Mouse (Mus musculus) gastrocnemius, postnatal 10 days (tissue): ENCODE data around the gene 1700102P08Rik. TPM values are rescaled to one million over a fixed set of nuclear protein-coding genes. Genes with fewer than 3 reads are reported as not detected.

Source experiments
- DNase-seq: peaks from one replicate; pipeline ENCODE4 v3.0.0; 2021; ENCODE audit warnings: mixed read lengths
- total RNA-seq, 2 experiments: library from RNA; stranded (reverse); gene quantifications; 2 replicates each; pipeline ENCODE4 v1.2.3; 2021

1700102P08Rik gene
- total RNA-seq, 2 experiments from 2014 or later = 0.59 to 0.72 TPM

DNA sequence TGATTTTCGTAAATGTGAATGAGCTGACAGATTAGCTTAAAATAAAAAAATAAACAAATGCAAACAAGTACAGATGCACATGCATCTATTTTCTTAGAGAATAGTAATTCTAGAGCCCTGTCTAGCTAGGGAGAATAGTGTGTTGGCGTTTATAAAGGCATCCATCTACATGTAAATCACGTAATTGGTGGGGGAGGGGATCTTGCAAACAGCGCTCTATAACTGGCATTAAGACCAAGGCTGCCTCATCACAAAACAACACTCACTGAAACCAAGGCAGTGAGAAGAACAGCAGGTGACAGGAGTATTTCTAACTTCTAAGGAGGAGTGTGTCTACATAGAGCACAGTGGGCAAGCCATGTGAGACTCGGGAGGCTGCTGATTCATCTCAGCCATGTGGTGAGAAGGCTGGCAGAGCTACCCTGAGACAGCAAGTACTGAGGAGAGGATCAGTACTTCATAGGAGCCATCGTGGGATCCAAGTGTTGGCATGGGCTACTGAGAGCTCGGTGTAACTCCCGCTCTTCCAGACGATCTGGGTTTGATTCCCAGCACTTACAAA lies 18.9 kb downstream of the 1700102P08Rik start:
- no peak for DNase-seq

DNA sequence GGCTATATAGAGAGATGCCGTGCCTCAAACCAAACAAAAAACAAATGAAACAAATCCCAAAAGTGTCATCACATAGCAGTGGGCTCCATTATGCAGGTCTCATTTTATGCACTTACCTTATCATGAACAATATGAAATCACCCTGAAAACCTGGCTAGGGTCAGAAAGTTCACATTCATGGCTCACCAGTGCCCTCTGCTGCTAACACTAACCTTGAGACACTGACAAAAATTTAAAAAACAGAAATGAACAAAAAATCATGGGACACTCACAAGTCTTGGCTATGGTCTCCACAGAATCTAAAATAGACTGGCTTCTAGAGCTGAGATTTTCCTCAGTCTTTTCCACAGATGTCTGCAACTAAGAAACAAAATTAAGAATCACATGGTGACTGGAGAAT lies 19.6 kb downstream of the 1700102P08Rik start:
- DNase-seq = peak; percentile 38

DNA sequence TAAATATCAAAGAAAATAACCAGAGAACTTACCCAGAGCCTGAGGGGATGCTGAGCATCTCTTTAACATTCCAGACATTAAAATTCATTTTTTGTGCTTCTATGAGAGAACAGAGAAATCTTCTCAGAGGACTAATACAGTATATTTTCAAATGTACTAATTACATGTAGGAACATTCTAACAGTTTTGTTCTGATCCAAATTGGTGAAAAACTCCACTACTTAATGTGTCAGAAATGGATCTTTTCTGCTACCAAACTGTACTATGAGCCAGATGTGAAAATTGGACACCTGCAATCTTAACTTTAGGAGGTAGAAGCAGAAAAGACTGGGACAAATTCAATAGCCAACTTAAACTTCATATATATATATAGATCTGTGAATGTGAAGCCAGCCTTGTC lies 35.8 kb downstream of the 1700102P08Rik start, which contains the start of gene Ccdc36:
Gene Ccdc36, minus strand, starts transcription at position 101 of the 400 bp plus-strand sequence.
- no peak for DNase-seq

DNA sequence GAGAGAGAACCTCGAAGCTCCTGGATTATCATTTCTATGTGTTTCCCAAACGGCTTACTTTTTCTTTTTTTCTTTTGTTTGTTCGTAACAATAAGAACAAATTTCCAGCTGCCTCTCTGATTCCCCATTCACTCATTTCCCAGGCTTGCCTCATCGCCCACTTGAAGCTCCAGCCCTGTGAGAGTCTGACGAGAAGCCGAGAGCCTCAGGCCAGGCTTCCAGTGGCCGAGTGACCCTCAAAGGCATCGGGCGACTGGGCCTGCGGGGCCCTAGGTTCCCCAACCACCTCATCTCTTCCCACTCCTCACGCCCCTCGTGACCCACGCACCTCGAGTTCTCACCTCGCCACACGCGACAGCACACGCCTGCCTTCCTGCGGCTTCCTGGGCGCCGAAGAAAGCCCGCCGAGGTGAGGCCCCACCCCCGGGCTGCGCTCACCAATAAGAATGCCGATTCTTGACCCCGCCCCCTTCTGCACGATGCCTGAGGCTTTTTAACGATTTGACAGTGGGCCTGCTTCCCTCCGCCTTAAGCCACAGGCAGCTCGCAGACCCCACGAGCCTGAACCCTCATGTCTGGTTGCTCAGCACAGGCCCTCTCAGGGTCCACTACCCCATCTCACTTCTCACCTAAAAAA lies 38.9 kb downstream of the 1700102P08Rik start:
- DNase-seq = peak; percentile 16

DNA sequence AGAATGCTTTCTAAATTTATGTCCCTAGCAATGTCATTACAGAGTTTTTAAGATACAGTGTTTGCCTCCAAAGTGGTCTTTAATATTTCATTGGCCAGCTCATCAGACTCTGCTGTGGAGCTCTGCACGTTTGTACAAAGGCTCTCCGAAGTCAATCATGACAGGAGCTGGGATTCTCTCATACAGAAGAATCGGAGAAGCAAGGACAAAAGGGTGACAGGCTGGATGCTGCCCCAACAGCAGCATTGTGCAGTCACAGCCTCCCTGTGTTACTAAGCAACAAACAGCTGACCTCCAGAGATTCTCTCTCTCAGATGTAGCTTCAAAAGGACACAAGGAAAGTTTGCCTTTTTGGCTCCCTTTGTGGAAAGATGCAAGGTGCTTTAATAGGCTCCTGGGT lies 43.6 kb downstream of the 1700102P08Rik start, which contains the start of gene BC048562:
Gene BC048562, plus strand, starts transcription at position 301 of the 400 bp plus-strand sequence.
- no peak for DNase-seq

DNA sequence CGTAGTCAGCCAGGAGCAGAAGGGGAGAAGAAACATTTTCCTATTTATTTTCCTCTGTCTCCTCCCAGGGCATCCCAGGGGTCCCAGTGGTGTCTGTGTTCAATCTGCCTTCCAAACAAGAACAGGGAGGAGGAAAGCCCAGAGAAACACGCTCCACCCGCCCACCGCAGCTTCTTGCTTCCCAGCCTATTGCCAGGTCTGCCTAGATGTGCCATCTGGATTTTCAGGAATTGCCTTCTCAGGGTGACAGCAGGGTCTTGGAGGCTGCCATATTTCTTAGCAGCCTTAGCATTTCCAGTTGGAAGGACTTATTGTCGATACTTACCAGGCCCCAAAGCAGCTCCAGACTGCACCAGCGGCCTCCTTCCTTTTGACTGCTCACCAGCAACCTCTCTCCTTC lies 46.6 kb downstream of the 1700102P08Rik start:
- no peak for DNase-seq

DNA sequence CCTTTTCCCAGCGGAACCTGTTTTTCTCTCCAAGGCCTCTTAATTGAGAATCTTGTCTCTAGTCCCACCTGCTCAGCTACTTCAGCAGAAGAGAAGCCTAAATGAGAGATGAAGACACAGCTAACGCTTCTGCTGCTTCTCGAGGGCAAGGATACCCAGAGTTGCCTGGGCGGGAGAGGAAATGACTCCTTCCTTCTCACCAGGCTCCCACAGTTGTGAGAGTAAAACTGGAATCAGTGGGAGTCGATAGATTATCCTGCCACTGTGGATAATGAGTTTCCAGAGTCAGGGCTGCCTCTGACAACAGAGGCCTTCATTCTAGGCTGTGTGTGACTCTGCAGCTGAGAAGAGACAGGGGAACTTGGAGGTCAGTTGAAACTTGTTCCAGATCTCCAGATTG lies 47.9 kb downstream of the 1700102P08Rik start:
- no peak for DNase-seq

DNA sequence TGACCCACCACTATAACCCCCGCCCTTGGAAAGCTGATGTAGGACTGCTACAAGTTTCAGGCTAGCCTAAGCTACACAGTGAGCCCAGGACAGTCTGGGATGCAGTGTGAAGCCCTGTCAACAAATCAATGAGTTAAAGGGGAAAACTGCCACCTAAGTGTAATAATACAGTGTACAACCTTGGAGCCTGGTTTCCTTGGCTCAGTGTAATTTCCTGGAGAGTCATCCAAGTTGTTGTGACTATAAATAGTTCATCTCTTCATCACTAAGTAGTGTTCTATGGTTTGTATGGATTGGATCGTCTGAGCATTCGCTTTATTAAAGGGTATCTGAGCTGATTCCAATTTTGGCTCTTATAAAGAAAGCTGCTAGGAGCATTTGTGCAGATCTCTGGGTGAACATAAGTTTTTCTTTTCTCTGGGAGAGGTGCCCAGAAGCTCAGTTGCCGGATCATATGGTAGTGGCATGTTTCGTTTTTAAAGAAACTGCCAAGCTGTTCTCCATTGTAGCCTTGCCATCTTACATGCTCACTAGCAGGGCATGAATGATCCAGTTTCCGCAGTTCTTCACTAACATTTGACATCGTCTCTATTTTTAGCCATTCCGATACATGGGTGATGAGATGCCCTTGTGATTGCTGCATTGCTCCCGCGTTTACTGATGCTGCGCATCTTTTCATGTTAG lies 48.8 kb downstream of the 1700102P08Rik start:
- no peak for DNase-seq

DNA sequence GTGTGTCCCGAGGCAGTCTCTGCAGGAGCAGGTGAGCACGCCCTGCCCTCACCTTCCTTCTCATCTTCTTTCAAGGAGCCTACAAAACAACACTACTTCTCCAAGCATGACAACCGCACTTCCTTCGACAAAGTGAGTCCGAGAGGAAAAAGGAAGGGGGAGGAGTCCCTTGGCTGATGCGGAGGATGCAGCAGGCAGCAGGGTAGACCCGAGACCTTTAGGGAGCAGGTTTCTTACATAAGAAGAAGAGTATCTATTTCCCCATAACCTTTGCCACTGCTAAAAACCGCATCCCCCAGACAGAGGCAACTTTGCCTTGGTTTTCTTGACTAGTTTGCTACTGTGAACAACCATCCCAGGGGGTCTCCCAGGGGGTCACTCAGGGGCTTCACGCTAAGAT lies 52.5 kb downstream of the 1700102P08Rik start:
- no peak for DNase-seq

DNA sequence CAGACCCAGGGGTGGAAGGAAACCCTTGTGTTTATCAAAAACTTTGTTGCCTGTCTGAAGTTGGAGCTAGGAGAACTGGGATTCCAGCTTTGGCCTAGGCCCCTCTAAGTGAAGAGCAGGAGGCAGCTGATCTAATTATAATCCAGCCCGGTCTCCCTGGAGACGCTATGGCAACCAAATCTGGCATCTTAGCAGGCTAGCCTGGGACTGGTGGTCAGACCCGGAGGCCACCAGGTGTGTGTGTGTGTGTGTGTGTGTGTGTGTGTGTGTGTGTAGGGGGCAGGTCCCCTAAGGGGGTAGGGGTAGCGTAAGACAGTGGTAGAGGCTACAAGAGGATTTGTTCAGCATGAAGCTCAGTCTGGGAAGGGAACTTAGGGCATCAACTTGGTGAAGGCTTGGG lies 57.3 kb downstream of the 1700102P08Rik start:
- DNase-seq = peak; percentile 49

DNA sequence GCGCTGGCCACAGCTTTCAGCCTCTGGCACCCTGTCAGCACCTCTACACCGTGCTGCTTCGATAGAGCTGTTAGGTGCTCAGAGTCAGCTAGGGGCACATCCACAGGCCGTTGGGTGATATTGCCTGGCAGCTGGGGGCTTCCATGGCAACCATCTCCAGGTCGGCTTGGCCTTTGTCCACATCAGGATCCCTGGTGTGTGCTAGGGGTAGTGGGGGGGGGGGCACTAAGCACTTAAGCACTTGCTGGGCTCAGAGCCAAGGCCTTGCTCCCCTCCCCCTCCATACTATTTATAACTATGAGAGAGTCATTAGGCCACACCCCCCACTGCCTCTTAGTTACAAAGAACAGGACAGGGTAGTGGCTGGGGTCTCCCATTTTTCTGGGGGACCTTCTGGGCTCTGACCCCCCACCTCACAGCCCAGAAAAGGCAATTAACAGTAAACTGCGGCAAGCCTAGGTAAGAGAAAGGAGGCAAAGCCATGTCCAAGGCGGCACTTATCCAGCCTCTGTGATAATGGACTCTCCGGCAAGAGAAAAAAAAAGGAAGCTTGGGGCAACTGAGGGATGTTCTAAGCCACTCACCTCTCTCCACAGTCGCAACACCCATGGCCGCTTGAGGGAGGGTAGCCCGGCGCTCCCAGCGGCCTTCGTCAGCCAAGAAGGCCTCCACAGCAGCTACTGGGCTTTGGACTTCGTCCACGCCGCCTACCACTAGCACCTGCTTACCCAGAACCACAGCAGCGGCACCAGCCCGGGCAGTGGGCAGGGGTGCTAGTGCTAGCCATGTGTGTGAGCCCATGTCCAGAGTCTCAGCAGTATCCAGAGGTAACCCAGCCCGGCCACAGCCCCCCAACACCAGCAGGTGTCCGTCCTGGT lies 57.9 kb downstream of the 1700102P08Rik start:
- peak; percentile 27 for DNase-seq

DNA sequence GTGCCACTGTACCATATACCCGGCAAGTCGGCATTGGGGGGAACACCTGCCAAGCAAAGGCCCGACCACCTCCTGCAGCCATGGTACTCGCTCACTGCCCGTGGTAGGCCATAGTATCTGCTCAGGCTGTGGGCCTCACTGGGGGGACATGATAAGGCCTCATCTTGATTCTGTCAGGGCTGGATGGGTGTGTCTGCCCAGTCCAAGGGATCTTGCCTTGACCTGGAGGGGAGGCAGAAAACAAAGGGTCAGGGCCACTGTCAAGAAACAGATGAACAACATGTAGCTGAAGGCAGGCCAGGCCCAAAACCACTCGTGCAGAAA lies 58.5 kb downstream of the 1700102P08Rik start:
- DNase-seq = no peak

DNA sequence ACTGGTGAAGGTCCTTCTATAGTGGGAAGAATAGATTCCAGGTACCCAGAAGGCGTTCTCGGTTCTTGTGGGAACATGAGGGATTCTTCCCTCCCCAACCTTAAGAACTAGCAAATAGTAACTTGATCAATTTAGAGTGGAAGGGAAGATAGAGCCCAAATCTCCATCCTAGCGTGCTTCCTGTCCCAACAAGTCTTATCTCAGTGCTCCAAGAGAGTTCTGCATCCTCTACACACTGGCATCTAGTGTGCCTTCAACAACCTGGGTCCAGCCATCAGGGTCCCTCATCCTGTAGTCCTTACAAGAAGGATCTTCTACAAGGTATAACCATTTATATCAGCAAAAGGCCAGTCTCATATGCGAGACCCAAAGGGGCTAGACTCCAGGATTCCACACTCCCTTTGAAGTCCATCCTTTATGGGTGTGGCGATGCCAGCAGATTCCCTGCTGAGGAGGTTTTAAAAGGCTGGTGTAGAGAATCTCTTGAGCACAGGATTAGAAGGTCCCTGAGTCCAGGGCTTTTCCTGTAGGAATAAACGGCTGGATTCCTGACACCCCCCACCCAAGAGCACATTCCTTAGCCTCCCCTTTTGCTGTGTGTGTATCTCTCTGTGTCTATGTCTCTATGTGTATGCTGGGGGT lies 59.0 kb downstream of the 1700102P08Rik start:
- no peak for DNase-seq

DNA sequence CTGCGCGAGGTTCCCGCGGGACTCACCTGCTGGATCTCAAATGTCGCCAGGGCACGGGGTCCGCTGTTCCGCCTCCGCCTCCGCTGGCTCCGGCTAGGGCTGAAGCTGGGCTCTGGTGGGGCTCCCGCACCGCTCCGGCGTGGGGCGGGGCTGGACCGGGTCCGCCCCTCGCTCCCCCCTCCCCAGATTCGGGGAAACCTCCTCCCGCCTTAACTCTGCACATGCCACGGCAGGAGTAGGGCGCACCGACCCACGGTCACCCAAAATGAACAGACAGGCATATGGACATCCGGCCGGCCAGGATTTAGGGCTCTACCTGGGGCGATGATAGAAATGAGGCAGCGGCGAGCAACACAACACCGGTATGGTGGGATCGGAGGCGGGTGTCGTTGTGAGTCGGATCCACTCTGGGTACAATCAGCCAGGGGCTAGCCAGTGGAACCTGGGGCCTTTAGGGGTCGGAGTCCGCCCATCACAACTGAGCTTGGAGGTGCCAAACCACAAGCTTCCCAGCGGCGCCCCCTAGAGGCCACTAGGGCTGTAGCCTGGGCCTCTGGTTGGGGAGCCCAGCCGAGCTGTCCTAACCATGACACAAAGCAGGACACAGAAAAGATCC lies 59.8 kb downstream of the 1700102P08Rik start:
- peak; percentile 94 for DNase-seq

DNA sequence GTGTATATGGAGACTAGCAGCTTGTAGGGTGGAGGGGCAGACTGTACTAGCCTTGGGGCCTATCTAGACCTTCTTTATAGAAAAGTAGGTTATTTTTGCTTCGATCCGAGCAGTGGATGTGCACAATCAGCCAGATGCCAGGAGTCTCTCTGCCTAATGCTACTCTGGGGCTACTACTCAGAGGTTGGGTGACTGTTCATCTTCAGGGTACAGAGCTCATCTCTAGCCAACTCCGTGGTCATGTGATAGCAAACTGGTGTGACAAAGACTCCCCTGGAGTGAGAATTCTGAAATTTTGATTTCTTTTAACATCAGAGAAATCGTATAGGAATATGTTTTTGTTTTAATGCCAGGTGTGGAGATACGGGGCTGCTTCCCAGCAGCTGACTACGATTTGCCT lies 60.3 kb downstream of the 1700102P08Rik start:
- DNase-seq = no peak

DNA sequence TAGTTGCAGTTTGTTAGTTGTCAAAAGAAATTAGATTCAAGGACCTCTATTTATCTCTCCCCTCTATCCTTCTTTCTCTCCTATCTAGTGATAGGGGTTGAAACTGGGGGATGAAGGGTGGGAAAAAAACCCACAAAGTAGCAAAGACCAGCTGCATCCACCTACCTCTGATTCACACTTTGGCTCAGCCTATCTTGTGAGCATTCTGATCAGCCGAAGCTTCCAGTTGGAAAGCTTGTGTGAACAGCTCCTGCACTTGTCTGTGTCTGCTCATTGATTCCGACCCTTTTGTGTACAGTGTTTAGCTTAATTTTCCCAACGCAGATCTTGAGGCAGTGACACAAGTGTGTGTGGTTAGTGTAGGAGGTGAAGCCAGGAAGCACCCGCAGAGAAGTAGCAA lies 60.9 kb downstream of the 1700102P08Rik start:
- DNase-seq = no peak

DNA sequence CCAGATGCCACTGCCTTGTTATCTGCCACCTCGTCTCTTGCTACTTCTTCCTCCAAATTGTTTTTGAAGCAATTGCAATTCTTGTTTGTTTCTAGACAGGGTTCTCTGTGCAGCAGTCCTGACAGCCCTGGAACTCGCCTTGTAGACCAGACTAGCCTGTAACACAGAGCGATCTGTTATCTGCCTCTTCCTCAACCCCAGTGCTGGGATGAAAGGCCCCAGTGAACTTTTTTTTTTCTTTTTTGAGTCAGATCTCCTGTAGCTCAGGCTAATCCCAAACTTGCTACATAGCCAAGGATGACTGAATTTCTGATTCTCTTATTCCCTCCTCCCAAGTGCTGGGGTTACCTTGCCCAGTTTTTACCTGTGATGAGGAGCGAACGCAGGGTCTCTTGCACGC lies 61.8 kb downstream of the 1700102P08Rik start:
- DNase-seq = no peak

DNA sequence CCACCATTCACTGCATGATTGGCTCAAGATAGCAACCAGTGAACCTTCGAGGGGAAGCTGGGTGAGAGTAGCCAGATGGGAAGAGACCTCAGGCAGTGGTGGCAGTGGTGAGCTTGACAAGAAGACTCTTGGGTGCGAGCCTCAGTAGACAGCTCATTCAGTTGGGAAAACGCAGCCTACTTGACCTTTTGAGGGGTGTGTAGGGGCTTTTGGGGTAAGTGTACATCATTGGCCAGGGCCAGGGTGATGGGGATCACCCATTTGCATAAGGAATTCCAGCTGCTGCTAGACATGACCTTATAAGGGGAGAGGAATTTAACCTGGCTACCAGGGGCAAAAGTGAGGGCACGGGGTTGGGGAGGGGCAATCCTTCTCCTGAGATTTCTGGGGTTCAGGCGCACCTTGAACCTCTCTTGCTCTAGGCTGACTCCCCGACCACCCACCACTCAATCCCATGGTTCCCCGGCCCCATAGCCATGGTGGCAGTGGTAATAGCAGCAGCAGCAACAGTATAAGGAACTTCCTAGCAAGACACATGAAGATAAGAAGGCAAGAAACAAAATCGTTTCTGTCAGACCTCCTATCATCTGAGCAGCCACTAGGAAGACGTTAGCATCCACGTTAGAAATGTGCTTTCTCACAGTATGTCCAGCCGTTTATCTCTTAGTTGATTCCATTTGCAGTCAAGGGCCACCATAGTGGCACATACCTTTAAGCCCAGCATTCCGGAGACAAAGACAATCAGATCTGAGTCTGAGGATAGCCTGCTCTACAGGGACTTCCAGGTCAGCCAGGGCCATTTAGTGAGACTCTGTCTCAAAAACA lies 63.4 kb downstream of the 1700102P08Rik start:
- no peak for DNase-seq

DNA sequence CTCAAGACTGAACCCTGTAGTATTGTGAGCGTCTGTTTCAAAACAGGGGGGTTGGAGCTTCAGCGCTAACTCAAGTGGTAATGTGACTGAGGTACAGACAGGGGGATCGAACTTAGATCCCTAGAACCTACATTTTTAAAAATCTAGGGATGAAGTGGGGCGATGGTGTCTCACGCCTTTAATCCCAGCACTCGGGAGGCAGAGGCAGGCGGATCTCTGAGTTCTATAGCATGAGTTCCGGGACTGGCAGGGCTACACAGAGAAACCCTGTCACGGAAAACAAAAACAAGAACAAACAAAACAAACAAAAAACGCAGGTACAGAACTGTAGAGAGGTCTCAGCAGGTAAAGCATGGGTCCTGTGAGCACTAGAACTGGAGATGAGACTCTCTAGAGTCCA lies 64.3 kb downstream of the 1700102P08Rik start:
- no peak for DNase-seq

DNA sequence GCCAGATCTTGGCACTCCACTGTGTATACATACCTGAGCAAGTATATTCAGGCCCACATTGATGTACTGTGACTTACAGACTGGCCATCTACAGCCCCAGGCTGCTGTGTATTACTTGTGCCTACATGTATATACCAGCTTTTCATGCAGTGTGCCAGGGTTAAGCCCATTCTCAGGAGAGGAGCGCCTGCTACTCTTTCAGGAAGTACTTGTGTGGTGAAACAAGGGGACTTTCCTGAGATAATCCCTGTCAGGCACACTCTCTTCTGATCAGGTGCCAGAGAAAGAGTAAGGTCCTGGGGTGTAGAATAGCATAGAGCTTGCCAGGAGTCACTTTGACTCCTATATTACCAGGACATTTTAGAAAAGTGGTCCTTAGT lies 67.3 kb downstream of the 1700102P08Rik start:
- no peak for DNase-seq
